Mouse (Mus musculus): Measurements from ENCODE around the gene Ints1.

The Ints1 gene

GRCm38 (mm10) chr5:139775216-139775926, at the start of gene Ints1:
Ints1 (minus strand) TSS chr5:139775674.
- peak; percentile 94 to 95 for DNase-seq (ENCODE audit: low spot score in 2 of 2)

GRCm38 (mm10) chr5:139824531-139824930, 49.1 kb upstream of the Ints1 start:
- DNase-seq (ENCODE audit: low spot score in 2 of 2): no peak

GRCm38 (mm10) chr5:139821466-139822459, 46.3 kb upstream of the Ints1 start:
- no peak for DNase-seq (ENCODE audit: low spot score in 2 of 2)

- no peak for DNase-seq (ENCODE audit: low spot score in 2 of 2)
Observed at GRCm38 (mm10) chr5:139819538-139820181, 44.2 kb upstream of the Ints1 start, which contains the start of gene Tmem184a. Tmem184a (minus strand) TSS chr5:139819917.

- peak; percentile 48 to 66 for DNase-seq (ENCODE audit: low spot score in 2 of 2)
Observed at GRCm38 (mm10) chr5:139818801-139819200, 43.3 kb upstream of the Ints1 start.

- peak in 1 of 2 experiments; percentile 51 for DNase-seq (ENCODE audit: low spot score in 2 of 2)
Observed at GRCm38 (mm10) chr5:139818056-139818455, 42.6 kb upstream of the Ints1 start.

GRCm38 (mm10) chr5:139817292-139817691, 41.8 kb upstream of the Ints1 start:
- no peak for DNase-seq (ENCODE audit: low spot score in 2 of 2)

- no peak for DNase-seq (ENCODE audit: low spot score in 2 of 2)
Observed at GRCm38 (mm10) chr5:139816445-139816844, 41.0 kb upstream of the Ints1 start.

- no peak for DNase-seq (ENCODE audit: low spot score in 2 of 2)
Observed at GRCm38 (mm10) chr5:139815964-139816363, 40.5 kb upstream of the Ints1 start.

GRCm38 (mm10) chr5:139813963-139814381, 38.5 kb upstream of the Ints1 start:
- DNase-seq (ENCODE audit: low spot score in 2 of 2): no peak

GRCm38 (mm10) chr5:139813126-139813490, 37.6 kb upstream of the Ints1 start:
- DNase-seq (ENCODE audit: low spot score in 2 of 2): no peak

GRCm38 (mm10) chr5:139812398-139813125, 37.1 kb upstream of the Ints1 start:
- no peak for DNase-seq (ENCODE audit: low spot score in 2 of 2)

GRCm38 (mm10) chr5:139811677-139812397, 36.4 kb upstream of the Ints1 start:
- no peak for DNase-seq (ENCODE audit: low spot score in 2 of 2)

GRCm38 (mm10) chr5:139809397-139809796, 33.9 kb upstream of the Ints1 start:
- DNase-seq (ENCODE audit: low spot score in 2 of 2): no peak

GRCm38 (mm10) chr5:139805924-139806323, 30.4 kb upstream of the Ints1 start:
- peak in 1 of 2 experiments; percentile 44 for DNase-seq (ENCODE audit: low spot score in 2 of 2)

- DNase-seq (ENCODE audit: low spot score in 2 of 2): peak; percentile 37 to 44
Observed at GRCm38 (mm10) chr5:139804573-139805111, 29.2 kb upstream of the Ints1 start.

- peak; percentile 68 to 80 for DNase-seq (ENCODE audit: low spot score in 2 of 2)
Observed at GRCm38 (mm10) chr5:139804107-139804551, 28.7 kb upstream of the Ints1 start.

- peak; percentile 34 to 67 for DNase-seq (ENCODE audit: low spot score in 2 of 2)
Observed at GRCm38 (mm10) chr5:139803601-139804102, 28.2 kb upstream of the Ints1 start.

- DNase-seq (ENCODE audit: low spot score in 2 of 2): peak in 1 of 2 experiments; percentile 41
Observed at GRCm38 (mm10) chr5:139803165-139803564, 27.7 kb upstream of the Ints1 start.

GRCm38 (mm10) chr5:139801880-139802279, 26.4 kb upstream of the Ints1 start:
- no peak for DNase-seq (ENCODE audit: low spot score in 2 of 2)
